Mouse (Mus musculus): ENCODE results near the gene Ppil4. TPM values are rescaled to one million over a fixed set of nuclear protein-coding genes. Genes with fewer than 3 reads are reported as not detected.

The Ppil4 gene
- total and polyA plus RNA-seq, 2 experiments from 2014 or later = 13.7 to 24.9 TPM

- DNase-seq (ENCODE audit: low spot score) = no peak
- no peak overlapping the region for H3K4me2 ChIP-seq (ENCODE audit: low read depth, low read length)
- H3K27me3 ChIP-seq (ENCODE audit: control insufficient read depth, insufficient read depth, low read length) = 0 out of 2 replicates have a peak, but pooled peaks cover 4% of the 10 kb centered on the region
- no peaks in the 10 kb centered on the region for H3K36me3 ChIP-seq (replicated peaks; ENCODE audit: control insufficient read depth, insufficient read depth, low read length)
- WGBS = 93% methylated on average over 25 of the region's 25 CpGs
- ATAC-seq (ENCODE audit: insufficient read depth, low read depth) = no peak
- H3K4me1 ChIP-seq (ENCODE audit: control insufficient read depth, insufficient read depth) = 0 out of 2 replicates have a peak, but pooled peaks cover under 1% of the 10 kb centered on the region
- H3K9ac ChIP-seq (replicated peaks; ENCODE audit: low read depth, low read length) = no peak overlapping the region
- TF ChIP-seq EP300 (IDR thresholded peaks at IDR 0.05; ENCODE audit: low read depth) = no peak
- no peak for TF ChIP-seq CTCF (IDR thresholded peaks at IDR 0.05; ENCODE audit: low read depth)
- 0 out of 2 replicates have a peak, but pooled peaks cover 2% of the 10 kb centered on the region for H3K9me3 ChIP-seq (replicated peaks; ENCODE audit: control insufficient read depth, low read length)
- no peak overlapping the region for H3K27ac ChIP-seq (ENCODE audit: low read depth)
- H3K4me3 ChIP-seq (ENCODE audit: low read depth, low read length) = no peak overlapping the region
Measured at GRCm38 (mm10) chr10:7861937-7862657, 69.4 kb downstream of the Ppil4 start.

- H3K9me3 ChIP-seq (replicated peaks; ENCODE audit: control insufficient read depth, low read length) = 0 out of 2 replicates have a peak, but pooled peaks cover 2% of the 10 kb centered on the region
- peaks cover 16% of the 10 kb centered on the region for H3K27me3 ChIP-seq (ENCODE audit: control insufficient read depth, insufficient read depth, low read length)
- WGBS = 89% methylated on average over 6 of the region's 6 CpGs
- H3K9ac ChIP-seq (replicated peaks; ENCODE audit: low read depth, low read length) = no peak overlapping the region
- DNase-seq (ENCODE audit: low spot score) (no peak), ATAC-seq (ENCODE audit: insufficient read depth, low read depth) (no peak)
- no peak overlapping the region for H3K4me3 ChIP-seq (ENCODE audit: low read depth, low read length)
- no peaks in the 10 kb centered on the region for H3K36me3 ChIP-seq (replicated peaks; ENCODE audit: control insufficient read depth, insufficient read depth, low read length)
- 0 out of 2 replicates have a peak, but pooled peaks cover 4% of the 10 kb centered on the region for H3K4me1 ChIP-seq (ENCODE audit: control insufficient read depth, insufficient read depth)
- no peak overlapping the region for H3K4me2 ChIP-seq (ENCODE audit: low read depth, low read length)
- H3K27ac ChIP-seq (ENCODE audit: low read depth) = no peak overlapping the region
- TF ChIP-seq CTCF (IDR thresholded peaks at IDR 0.05; ENCODE audit: low read depth) = no peak
- no peak for TF ChIP-seq EP300 (IDR thresholded peaks at IDR 0.05; ENCODE audit: low read depth)
Measured at GRCm38 (mm10) chr10:7863411-7863810, 70.7 kb downstream of the Ppil4 start.

- H3K4me3 ChIP-seq (ENCODE audit: low read depth, low read length) = no peak overlapping the region
- 0 out of 2 replicates have a peak, but pooled peaks cover 2% of the 10 kb centered on the region for H3K9me3 ChIP-seq (replicated peaks; ENCODE audit: control insufficient read depth, low read length)
- H3K9ac ChIP-seq (replicated peaks; ENCODE audit: low read depth, low read length) = no peak overlapping the region
- no peak overlapping the region for H3K4me2 ChIP-seq (ENCODE audit: low read depth, low read length)
- no peak for TF ChIP-seq EP300 (IDR thresholded peaks at IDR 0.05; ENCODE audit: low read depth)
- TF ChIP-seq CTCF (IDR thresholded peaks at IDR 0.05; ENCODE audit: low read depth) = no peak
- H3K4me1 ChIP-seq (ENCODE audit: control insufficient read depth, insufficient read depth) = 0 out of 2 replicates have a peak, but pooled peaks cover 4% of the 10 kb centered on the region
- peaks cover 19% of the 10 kb centered on the region for H3K27me3 ChIP-seq (ENCODE audit: control insufficient read depth, insufficient read depth, low read length)
- WGBS = 57% methylated on average over 6 of the region's 6 CpGs
- no peak for DNase-seq (ENCODE audit: low spot score)
- no peaks in the 10 kb centered on the region for H3K36me3 ChIP-seq (replicated peaks; ENCODE audit: control insufficient read depth, insufficient read depth, low read length)
- H3K27ac ChIP-seq (ENCODE audit: low read depth) = no peak overlapping the region
- 0 out of 2 replicates have a peak, but pooled peaks have one; percentile 24 for ATAC-seq (ENCODE audit: insufficient read depth, low read depth)
Measured at GRCm38 (mm10) chr10:7864184-7864583, 71.5 kb downstream of the Ppil4 start.

GRCm38 (mm10) chr10:7864806-7865205 lies 72.1 kb downstream of the Ppil4 start:
- Histone ChIP-seq H3K27ac (ENCODE audit: low read depth) (no peak overlapping the region), H3K4me2 (ENCODE audit: low read depth, low read length) (no peak overlapping the region), H3K36me3 (replicated peaks; ENCODE audit: control insufficient read depth, insufficient read depth, low read length) (no peaks in the 10 kb centered on the region), H3K27me3 (ENCODE audit: control insufficient read depth, insufficient read depth, low read length) (peaks cover 19% of the 10 kb centered on the region), H3K9me3 (replicated peaks; ENCODE audit: control insufficient read depth, low read length) (0 out of 2 replicates have a peak, but pooled peaks cover 2% of the 10 kb centered on the region), H3K4me3 (ENCODE audit: low read depth, low read length) (no peak overlapping the region), H3K4me1 (ENCODE audit: control insufficient read depth, insufficient read depth) (0 out of 2 replicates have a peak, but pooled peaks cover 4% of the 10 kb centered on the region), H3K9ac (replicated peaks; ENCODE audit: low read depth, low read length) (no peak overlapping the region)
- 85% methylated on average over 3 of the region's 3 CpGs for WGBS
- TF ChIP-seq CTCF (IDR thresholded peaks at IDR 0.05; ENCODE audit: low read depth) (no peak), EP300 (IDR thresholded peaks at IDR 0.05; ENCODE audit: low read depth) (no peak)
- ATAC-seq (ENCODE audit: insufficient read depth, low read depth) (no peak), DNase-seq (ENCODE audit: low spot score) (no peak)

- H3K27ac ChIP-seq (ENCODE audit: low read depth) = no peak overlapping the region
- no peak for TF ChIP-seq CTCF (IDR thresholded peaks at IDR 0.05; ENCODE audit: low read depth)
- TF ChIP-seq EP300 (IDR thresholded peaks at IDR 0.05; ENCODE audit: low read depth) = no peak
- H3K4me1 ChIP-seq (ENCODE audit: control insufficient read depth, insufficient read depth) = 0 out of 2 replicates have a peak, but pooled peaks cover 4% of the 10 kb centered on the region
- H3K36me3 ChIP-seq (replicated peaks; ENCODE audit: control insufficient read depth, insufficient read depth, low read length) = no peaks in the 10 kb centered on the region
- H3K4me3 ChIP-seq (ENCODE audit: low read depth, low read length) = peak overlapping the region; percentile 41
- peak overlapping the region; percentile 32; the same call in 1 of the 2 replicates for H3K9ac ChIP-seq (replicated peaks; ENCODE audit: low read depth, low read length)
- 18% methylated on average over 50 of the region's 50 CpGs for WGBS
- DNase-seq (ENCODE audit: low spot score) = no peak
- H3K9me3 ChIP-seq (replicated peaks; ENCODE audit: control insufficient read depth, low read length) = 0 out of 2 replicates have a peak, but pooled peaks cover 2% of the 10 kb centered on the region
- peak; percentile 43; the same call in 1 of the 2 replicates for ATAC-seq (ENCODE audit: insufficient read depth, low read depth)
- H3K4me2 ChIP-seq (ENCODE audit: low read depth, low read length) = peak overlapping the region; percentile 67
- peaks cover 19% of the 10 kb centered on the region for H3K27me3 ChIP-seq (ENCODE audit: control insufficient read depth, insufficient read depth, low read length)
Measured at GRCm38 (mm10) chr10:7866762-7867665, 74.3 kb downstream of the Ppil4 start.

Data from heart, postnatal 0 days (tissue).